Mouse (Mus musculus) right cerebral cortex, postnatal 14 days (tissue): ENCODE measurements around the gene Gcg.

ENCODE experiments used
- DNase-seq: peaks from one replicate; pipeline ENCODE4 v3.0.0; 2022

The Gcg gene

GRCm38 (mm10) chr2:62483550-62483949 lies at the start of gene Gcg:
TSS of gene Gcg (minus strand) at chr2:62483650.
- no peak for DNase-seq

DNA sequence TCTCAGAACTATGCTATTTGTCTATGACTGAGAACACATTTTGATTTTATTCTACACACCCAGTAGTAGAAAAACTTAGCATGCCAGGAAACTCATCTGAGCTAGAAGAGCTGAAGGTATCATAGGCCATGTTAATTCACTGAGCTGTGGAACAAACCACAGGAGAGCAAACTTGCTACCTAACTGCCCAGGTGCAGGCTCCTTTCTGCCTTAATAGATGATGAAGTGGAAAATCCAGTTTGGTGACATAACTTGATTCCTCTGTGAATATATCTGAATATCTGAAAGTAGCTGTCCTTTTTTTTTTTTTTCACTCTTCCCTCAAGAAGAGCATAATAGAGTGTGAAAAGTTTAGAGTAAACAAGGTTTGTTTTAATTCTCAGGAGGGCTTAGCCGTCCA lies 47.6 kb upstream of the Gcg start:
- no peak for DNase-seq

DNA sequence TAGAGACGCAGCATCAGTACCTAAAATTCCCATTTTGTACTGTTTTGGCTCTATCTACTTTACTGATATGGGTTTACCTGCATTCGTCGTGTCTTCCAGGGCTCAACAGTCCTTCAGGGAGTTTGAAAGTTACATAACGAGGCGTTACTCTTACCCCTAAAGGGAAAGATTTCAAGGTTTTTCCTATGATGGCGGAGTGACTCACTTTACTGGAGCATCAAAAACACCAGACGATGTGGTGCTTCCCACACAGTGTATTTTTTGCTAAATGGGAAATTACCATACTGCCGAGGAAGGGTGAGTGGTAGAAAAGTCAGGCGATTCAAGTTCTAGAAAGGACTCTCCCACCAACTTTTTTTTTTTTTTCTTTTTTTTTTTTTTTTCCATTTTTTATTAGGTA lies 42.9 kb upstream of the Gcg start:
- no peak for DNase-seq

DNA sequence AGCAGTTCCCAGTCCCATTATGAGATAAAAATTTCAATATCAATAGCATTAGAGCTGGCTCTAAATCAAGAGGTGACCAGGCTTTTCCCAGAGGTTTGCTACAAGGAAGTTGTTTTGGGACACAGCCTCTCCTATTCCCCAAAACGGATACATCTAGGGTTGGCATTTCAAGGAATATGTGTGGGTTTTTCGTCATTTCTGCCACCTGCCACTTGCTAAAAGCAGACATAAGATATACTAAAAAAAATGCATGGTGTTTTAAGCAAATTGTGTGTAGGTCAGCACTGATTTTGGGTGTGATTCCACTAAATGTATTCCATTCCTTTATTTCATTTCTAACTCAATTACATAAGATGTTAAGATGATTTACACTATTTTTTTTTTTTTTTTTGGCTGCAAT lies 34.3 kb upstream of the Gcg start:
- no peak for DNase-seq

- no peak for DNase-seq
These were observed 31.0 kb upstream of the Gcg start for GRCm38 (mm10) chr2:62514477-62514876.

DNA sequence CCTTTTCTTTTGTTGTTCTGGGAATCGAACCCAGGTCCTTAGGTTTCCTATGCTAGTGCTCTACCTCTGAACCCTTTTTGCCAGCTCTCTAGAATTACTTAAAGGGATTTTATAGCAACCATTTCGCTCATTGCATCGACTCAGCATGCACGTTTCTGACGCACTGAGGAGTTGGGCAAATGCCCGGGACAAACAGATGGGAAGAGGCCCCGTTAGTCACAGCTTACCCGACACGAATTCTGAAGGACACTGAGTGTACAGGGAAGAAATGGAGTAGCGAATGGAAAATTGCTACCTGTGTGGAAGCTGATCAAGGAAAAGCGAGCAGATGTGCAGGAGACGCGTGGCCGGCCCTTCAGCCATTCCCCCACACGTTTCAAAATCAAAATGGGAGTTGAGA lies 30.0 kb upstream of the Gcg start:
- DNase-seq, result peak; percentile 64

DNA sequence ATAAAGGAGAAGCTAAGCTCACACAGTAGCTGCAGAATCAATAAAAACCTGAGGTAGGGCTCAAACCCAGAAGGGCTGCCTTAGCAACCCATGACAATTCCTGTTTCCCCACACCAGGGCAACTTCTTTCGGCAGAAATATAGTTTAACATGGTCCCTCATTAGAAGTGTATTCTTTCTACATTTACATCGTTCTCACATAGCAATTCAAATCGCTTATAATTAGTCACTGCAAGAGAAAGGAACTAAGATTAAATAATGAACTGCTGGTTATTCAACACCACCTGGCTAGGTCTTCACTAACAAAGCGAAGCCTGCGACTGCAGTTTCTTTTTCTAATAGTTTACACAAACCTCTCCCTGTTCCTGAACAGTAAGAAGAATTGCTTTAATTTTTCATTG lies 23.7 kb upstream of the Gcg start:
- no peak for DNase-seq

DNA sequence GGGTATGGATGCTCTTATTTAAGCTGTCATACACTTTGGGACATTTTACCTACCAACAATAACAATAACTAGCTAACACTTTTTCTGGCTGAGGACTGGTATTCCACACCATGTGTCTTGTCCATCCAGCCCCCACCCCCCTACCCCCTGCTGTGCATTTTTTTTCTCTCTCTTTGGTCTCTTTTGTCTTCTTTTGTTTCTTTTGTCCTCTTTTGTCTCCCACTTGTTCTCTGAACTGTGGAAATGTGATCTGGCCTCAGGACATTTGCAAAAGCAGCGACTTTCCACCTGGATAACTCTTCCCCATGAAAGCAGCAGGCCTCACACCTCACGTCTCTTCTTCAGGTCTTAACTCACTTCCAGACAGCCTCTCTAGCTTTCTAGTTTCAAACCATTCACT lies 23.0 kb upstream of the Gcg start:
- no peak for DNase-seq

- DNase-seq, result no peak
These were observed 20.9 kb upstream of the Gcg start for GRCm38 (mm10) chr2:62504269-62504796.

- DNase-seq, result no peak
These were observed 19.9 kb upstream of the Gcg start for GRCm38 (mm10) chr2:62503326-62503725.

- DNase-seq, result no peak
These were observed 19.1 kb upstream of the Gcg start for GRCm38 (mm10) chr2:62502516-62502915.

- no peak for DNase-seq
These were observed 15.4 kb upstream of the Gcg start for GRCm38 (mm10) chr2:62498821-62499220.

GRCm38 (mm10) chr2:62498086-62498485 lies 14.6 kb upstream of the Gcg start:
- DNase-seq, result no peak

DNA sequence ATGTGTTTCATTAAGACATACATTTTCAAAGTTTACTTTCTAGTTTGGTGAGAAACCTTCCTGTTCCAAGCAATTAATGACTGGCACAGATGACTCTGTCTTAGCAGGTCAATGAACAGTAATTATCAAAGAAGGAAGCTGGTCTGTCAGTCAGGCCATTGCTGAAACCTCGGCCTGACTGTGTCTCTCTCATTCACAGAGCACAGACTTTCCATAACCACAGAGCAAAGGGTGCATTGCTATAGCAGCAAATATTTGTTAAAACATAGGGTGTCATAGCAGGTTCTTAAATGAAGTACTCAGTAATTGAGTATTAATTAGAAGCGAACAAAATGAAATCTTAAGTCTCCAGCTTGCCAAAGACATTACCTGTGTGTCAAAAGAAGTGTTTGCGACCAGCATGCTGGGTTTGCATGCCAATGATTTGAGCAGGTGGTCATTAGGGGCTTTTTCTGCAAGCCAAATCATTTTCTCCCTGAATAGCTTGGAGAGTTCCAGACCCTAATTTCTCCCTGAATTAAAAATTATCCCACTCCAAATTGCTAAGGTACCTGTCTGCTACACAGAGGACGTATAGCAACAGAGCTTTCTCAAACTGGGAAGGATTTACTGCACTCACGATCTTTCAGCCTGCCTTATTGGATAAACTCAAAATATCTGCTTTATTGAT lies 14.0 kb upstream of the Gcg start:
- no peak for DNase-seq

- no peak for DNase-seq
These were observed 12.0 kb upstream of the Gcg start for GRCm38 (mm10) chr2:62495407-62495806.

GRCm38 (mm10) chr2:62489832-62490231 lies 6.4 kb upstream of the Gcg start:
- DNase-seq, result no peak

DNA sequence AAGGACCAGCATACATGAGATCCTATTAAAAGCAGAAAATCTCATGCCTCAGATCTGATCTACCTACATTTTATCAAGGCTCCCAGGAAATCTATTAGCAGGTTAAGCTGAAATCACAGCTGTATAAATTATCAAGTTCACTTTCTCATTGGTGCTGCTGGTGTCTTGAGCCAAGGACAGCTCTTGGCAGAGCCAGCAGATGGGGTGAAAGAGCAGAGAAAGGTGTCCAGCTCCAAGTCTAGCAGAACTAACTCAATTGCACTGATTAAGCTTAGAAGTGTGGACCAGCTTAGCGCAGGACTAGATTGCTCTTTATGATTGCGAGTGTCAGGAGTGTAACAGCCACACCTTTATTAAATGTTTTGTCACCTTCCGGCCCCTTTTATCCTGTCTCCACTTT lies 1.5 kb upstream of the Gcg start:
- no peak for DNase-seq

- DNase-seq, result no peak
These were observed 2.9 kb downstream of the Gcg start for GRCm38 (mm10) chr2:62480285-62481198.

DNA sequence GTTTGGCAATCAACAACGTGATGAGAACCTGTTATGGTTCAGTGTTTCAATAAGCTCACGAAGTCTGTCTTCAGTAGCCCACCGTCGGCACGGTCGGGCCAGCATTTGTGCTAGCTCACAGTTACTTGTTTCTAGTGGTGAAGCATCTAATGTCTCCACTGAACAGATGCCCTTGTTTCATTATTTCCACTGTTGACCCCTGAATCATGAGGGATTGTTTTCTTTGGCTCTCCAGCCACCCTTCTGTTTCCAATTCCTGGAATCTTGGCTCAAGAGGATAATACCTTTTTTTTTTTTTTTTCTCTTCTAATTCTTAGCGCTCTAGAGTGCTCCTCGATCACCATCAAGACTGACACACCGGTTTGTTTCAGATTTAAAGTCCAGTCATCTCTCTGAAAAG lies 13.9 kb downstream of the Gcg start:
- DNase-seq, result no peak

GRCm38 (mm10) chr2:62463287-62463686 lies 20.2 kb downstream of the Gcg start:
- no peak for DNase-seq

- DNase-seq, result no peak
These were observed 21.3 kb downstream of the Gcg start for GRCm38 (mm10) chr2:62462174-62462573.

- DNase-seq, result no peak
These were observed 22.5 kb downstream of the Gcg start for GRCm38 (mm10) chr2:62460815-62461450.

- DNase-seq, result no peak
These were observed 23.2 kb downstream of the Gcg start for GRCm38 (mm10) chr2:62460231-62460710.
